Mouse (Mus musculus) mature B cell (primary cell): ENCODE data around the gene Cog6.

ENCODE experiments used
- in situ Hi-C: fragments of 300-500 bp; cut with MboI; formaldehyde crosslinking; loops from 2 replicates; pipeline ENCODE4 v1.14.3; 2019

The Cog6 gene

GRCm38 (mm10) chr3:53016436-53017340 is at the start of gene Cog6:
Cog6 (minus strand) TSS chr3:53017237.
- in situ Hi-C loops, result no loop called here

GRCm38 (mm10) chr3:53066095-53066372 is 49.0 kb upstream of the Cog6 start:
- in situ Hi-C loops, result no loop called here

GRCm38 (mm10) chr3:53065267-53066094 is 48.4 kb upstream of the Cog6 start:
- in situ Hi-C loops, result no loop called here

- in situ Hi-C loops, result no loop called here
Measured at GRCm38 (mm10) chr3:53063423-53064147, 46.5 kb upstream of the Cog6 start.

GRCm38 (mm10) chr3:53059959-53060358 is 42.9 kb upstream of the Cog6 start:
- in situ Hi-C loops, result no loop called here

GRCm38 (mm10) chr3:53056430-53056829 is 39.4 kb upstream of the Cog6 start:
- in situ Hi-C loops, result no loop called here

- in situ Hi-C loops, result no loop called here
Measured at GRCm38 (mm10) chr3:53052385-53052784, 35.3 kb upstream of the Cog6 start.

GRCm38 (mm10) chr3:53046371-53046770 is 29.3 kb upstream of the Cog6 start:
- in situ Hi-C loops, result no loop called here

GRCm38 (mm10) chr3:53045697-53046096 is 28.7 kb upstream of the Cog6 start:
- in situ Hi-C loops, result no loop called here

- in situ Hi-C loops, result no loop called here
Measured at GRCm38 (mm10) chr3:53044682-53045299, 27.8 kb upstream of the Cog6 start.

- in situ Hi-C loops, result no loop called here
Measured at GRCm38 (mm10) chr3:53044238-53044637, 27.2 kb upstream of the Cog6 start.

GRCm38 (mm10) chr3:53043206-53043780 is 26.3 kb upstream of the Cog6 start:
- in situ Hi-C loops, result no loop called here

- in situ Hi-C loops, result no loop called here
Measured at GRCm38 (mm10) chr3:53042240-53042567, 25.2 kb upstream of the Cog6 start.

- in situ Hi-C loops, result no loop called here
Measured at GRCm38 (mm10) chr3:53041411-53042239, 24.6 kb upstream of the Cog6 start, which contains the start of gene Lhfp. Lhfp (plus strand) TSS chr3:53041528.

- in situ Hi-C loops, result no loop called here
Measured at GRCm38 (mm10) chr3:53040593-53041410, 23.8 kb upstream of the Cog6 start.

- in situ Hi-C loops, result loop anchor here (10.0 kb wide), 1 partner anchor 415 kb away; no protein-coding TSS in a partner anchor
Measured at GRCm38 (mm10) chr3:53039746-53040145, 22.7 kb upstream of the Cog6 start.

GRCm38 (mm10) chr3:53038913-53039312 is 21.9 kb upstream of the Cog6 start:
- in situ Hi-C loops, result loop anchor here (10.0 kb wide), 1 partner anchor 416 kb away; no protein-coding TSS in a partner anchor

GRCm38 (mm10) chr3:53036941-53037340 is 19.9 kb upstream of the Cog6 start:
- in situ Hi-C loops, result loop anchor here (10.0 kb wide), 1 partner anchor 418 kb away; no protein-coding TSS in a partner anchor

GRCm38 (mm10) chr3:53036076-53036475 is 19.0 kb upstream of the Cog6 start:
- in situ Hi-C loops, result loop anchor here (10.0 kb wide), 1 partner anchor 419 kb away; no protein-coding TSS in a partner anchor
